Mouse (Mus musculus) hindbrain, embryonic 11.5 days (tissue): ENCODE measurements at regions not wholly inside any gene's neighbourhood (a gene's known extent, or its start where the extent isn't known, plus 50 kb on each side); places are given as distances from the start of the nearest gene placed in this dataset.

Experiments used
- ATAC-seq: fragments of 200-750 bp; cut with Nextera tagmentation; 2 replicates; pipeline ENCODE4 v1.8.0; 2017; ENCODE audit warnings: mild to moderate bottlenecking, moderate TSS enrichment, moderate library complexity; ENCODE audit not compliant: low FRiP score
- DNase-seq: peaks from one replicate; pipeline ENCODE4 v3.0.0-alpha.2; 2015; ENCODE audit warnings: low spot score
- H3K27ac ChIP-seq: fragments of 300-500 bp; sonication (generic); 2 replicates; pipeline ENCODE4 v1.5.1; 2014; ENCODE audit warnings: mild to moderate bottlenecking, low read depth, low read length
- H3K27me3 ChIP-seq: fragments of 300-500 bp; sonication (generic); 2 replicates; pipeline ENCODE4 v1.6.1; 2014; ENCODE audit warnings: mild to moderate bottlenecking, low read length, moderate library complexity, mixed read lengths; ENCODE audit not compliant: control insufficient read depth, insufficient read depth
- H3K36me3 ChIP-seq: fragments of 300-500 bp; sonication (generic); 2 replicates; pipeline ENCODE4 v1.6.1; 2014; ENCODE audit warnings: mild to moderate bottlenecking, low read length, moderate library complexity, mixed read lengths; ENCODE audit not compliant: control insufficient read depth, insufficient read depth
- H3K4me1 ChIP-seq: fragments of 300-500 bp; sonication (generic); replicated peaks from 2 replicates; pipeline ENCODE4 v1.6.1; 2014; ENCODE audit warnings: low read length, mixed read lengths; ENCODE audit not compliant: control insufficient read depth, insufficient read depth
- H3K4me2 ChIP-seq: fragments of 300-500 bp; sonication (generic); replicated peaks from 2 replicates; pipeline ENCODE4 v1.6.1; 2014; ENCODE audit warnings: mild to moderate bottlenecking, low read depth, low read length
- H3K4me3 ChIP-seq: fragments of 300-500 bp; sonication (generic); 2 replicates; pipeline ENCODE4 v1.5.1; 2014; ENCODE audit warnings: low read depth, low read length
- H3K9ac ChIP-seq: fragments of 300-500 bp; sonication (generic); 2 replicates; pipeline ENCODE4 v1.6.1; 2014; ENCODE audit warnings: low read depth, low read length
- H3K9me3 ChIP-seq: fragments of 300-500 bp; sonication (generic); 2 replicates; pipeline ENCODE4 v1.6.1; 2016; ENCODE audit warnings: low read length; ENCODE audit not compliant: control insufficient read depth
- WGBS: fragments of 180-500 bp; shearing (Covaris S2); extraction: QIAGEN DNeasy Blood & Tissue Kit; methylation state at CpG from one replicate; pipeline ENCODE4 v1.1.7; 2014; 5-methylcytosine and 5-hydroxymethylcytosine counted together

GRCm38 (mm10) chr6:67169873-67170673, 67.9 kb upstream of the Serbp1 start:
- no peak overlapping the region for H3K27ac ChIP-seq
- H3K4me2 ChIP-seq: no peak overlapping the region
- WGBS: 53% methylated on average over 13 of the region's 13 CpGs
- H3K4me1 ChIP-seq: no peaks in the 10 kb centered on the region
- no peaks in the 10 kb centered on the region for H3K9me3 ChIP-seq
- ATAC-seq (peak; percentile 23; the same call in 1 of the 2 replicates), DNase-seq (peak; percentile 51)
- no peak overlapping the region for H3K9ac ChIP-seq
- no peaks in the 10 kb centered on the region for H3K36me3 ChIP-seq
- no peak overlapping the region for H3K4me3 ChIP-seq
- H3K27me3 ChIP-seq: no peaks in the 10 kb centered on the region

DNA sequence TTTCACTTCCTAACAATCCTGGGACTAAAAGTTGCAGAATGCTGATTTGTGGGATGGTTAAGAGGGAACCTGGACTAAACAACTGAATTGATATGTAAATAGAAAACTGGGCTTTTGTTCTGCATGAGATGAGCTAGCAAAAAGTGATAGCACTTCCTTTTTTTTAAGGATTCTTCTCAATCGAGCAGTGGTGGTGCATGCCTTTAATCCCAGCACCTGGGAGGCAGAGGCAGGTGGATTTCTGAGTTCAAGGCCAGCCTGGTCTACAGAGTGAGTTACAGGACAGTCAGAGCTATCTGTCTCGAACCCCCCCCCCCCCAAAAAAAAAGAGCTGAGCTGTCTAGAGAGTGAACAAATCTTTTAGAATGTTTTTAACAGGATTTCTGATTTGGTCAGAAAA, 69.2 kb upstream of the Serbp1 start:
- H3K27ac ChIP-seq: no peak overlapping the region
- WGBS: 26% methylated on average over 2 of the region's 2 CpGs

DNA sequence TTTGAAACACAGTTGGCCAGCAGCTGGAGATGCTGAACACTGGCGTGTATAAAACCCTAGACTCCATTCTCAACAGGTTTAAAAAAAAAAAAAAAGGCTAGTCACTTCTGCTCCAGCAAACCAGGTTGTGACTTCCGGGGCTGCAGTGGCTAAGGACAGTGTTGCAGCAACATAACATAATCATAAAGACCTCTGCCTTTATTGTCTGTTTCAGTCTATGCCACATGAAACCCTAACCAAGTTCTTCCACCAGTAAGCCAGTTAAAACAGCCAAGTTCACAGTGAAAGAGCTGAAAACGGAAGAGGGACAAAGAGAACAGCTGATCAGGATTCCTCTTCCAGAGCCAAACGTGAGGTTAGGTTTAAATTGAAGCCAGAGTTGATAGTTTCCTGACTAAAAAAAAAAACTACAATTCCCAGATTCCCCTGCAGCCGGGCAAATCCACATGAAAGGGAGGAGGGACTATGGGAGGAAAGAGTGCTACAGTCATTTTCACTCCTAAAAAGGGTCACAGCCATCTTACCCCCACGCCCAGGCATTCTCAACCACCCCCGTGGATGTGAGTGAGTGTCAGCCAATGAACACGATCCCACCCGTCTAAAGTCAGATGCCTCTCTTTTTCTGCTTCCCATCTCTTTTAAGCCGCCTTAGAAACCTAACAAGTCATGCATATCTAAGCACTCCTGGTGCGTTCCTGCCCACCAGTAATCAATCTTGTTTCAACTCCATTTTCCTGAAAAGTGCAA, 69.8 kb upstream of the Serbp1 start:
- no peak overlapping the region for H3K27ac ChIP-seq

More for the DNA sequence above, 69.2 kb upstream of the Serbp1 start:
- H3K9me3 ChIP-seq: no peaks in the 10 kb centered on the region
- peak overlapping the region; percentile 24; the same call in 1 of the 2 replicates for H3K4me2 ChIP-seq
- H3K4me1 ChIP-seq: no peaks in the 10 kb centered on the region
- peak overlapping the region; percentile 31 for H3K4me3 ChIP-seq
- H3K9ac ChIP-seq: no peak overlapping the region
- ATAC-seq (peak; percentile 59), DNase-seq (no peak)
- H3K27me3 ChIP-seq: no peaks in the 10 kb centered on the region
- no peaks in the 10 kb centered on the region for H3K36me3 ChIP-seq

DNA sequence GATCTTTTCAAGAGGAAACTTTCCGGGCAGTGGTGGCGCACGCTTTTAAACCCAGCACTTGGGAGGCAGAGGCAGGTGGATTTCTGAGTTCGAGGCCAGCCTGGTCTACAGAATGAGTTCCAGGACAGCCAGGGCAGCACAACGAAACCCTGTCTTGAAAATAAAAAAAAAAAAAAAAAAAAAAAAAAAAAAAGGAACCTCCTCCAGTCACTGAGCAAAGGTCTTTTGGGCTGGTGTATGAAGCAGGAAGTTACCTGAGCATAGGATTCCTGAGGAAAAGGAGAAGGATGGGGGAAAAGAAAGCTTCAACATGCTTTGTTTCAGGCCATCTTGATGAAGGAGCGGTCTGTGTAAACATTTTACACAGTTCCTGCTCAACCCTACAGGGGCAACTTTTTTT, 72.9 kb upstream of the Serbp1 start:
- Histone ChIP-seq H3K4me1 (no peaks in the 10 kb centered on the region), H3K36me3 (no peaks in the 10 kb centered on the region), H3K9me3 (no peaks in the 10 kb centered on the region), H3K4me2 (no peak overlapping the region), H3K9ac (no peak overlapping the region), H3K4me3 (no peak overlapping the region), H3K27ac (no peak overlapping the region), H3K27me3 (no peaks in the 10 kb centered on the region)
- DNase-seq (no peak), ATAC-seq (no peak)
- WGBS: 92% methylated on average over 6 of the region's 6 CpGs

More for the DNA sequence above, 69.8 kb upstream of the Serbp1 start:
- H3K36me3 ChIP-seq: no peaks in the 10 kb centered on the region
- H3K4me2 ChIP-seq: peak overlapping the region; percentile 24; the same call in 1 of the 2 replicates
- no peaks in the 10 kb centered on the region for H3K9me3 ChIP-seq
- WGBS: 13% methylated on average over 11 of the region's 11 CpGs
- no peaks in the 10 kb centered on the region for H3K4me1 ChIP-seq
- ATAC-seq: peak; percentile 91
- no peak overlapping the region for H3K9ac ChIP-seq
- peak; percentile 72 for DNase-seq
- no peaks in the 10 kb centered on the region for H3K27me3 ChIP-seq
- peak overlapping the region; percentile 31 for H3K4me3 ChIP-seq

DNA sequence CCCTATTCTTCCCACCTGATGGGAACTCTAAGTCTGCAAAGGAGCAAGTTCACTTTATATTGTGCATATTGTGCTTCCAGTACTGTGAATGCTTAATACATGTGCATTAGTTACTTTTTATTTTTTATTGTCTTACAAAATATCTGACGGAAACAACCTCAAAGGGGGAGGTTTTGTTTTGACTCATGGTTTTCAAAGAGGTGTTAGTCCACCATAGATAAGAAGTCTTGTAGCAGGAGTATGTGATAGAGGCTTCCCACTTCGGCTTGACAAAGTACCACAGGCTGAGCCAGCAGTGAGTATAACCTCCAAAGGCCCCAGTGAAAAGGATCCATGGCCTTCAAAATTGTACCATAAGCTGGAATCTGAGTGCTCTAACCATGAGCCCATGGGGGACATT, 74.0 kb upstream of the Serbp1 start:
- no peak for ATAC-seq
- Histone ChIP-seq H3K4me2 (no peak overlapping the region), H3K4me3 (no peak overlapping the region), H3K4me1 (no peaks in the 10 kb centered on the region), H3K27ac (no peak overlapping the region), H3K36me3 (no peaks in the 10 kb centered on the region), H3K9ac (no peak overlapping the region), H3K27me3 (no peaks in the 10 kb centered on the region), H3K9me3 (no peaks in the 10 kb centered on the region)
- no peak for DNase-seq
- WGBS: 80% methylated on average over 2 of the region's 2 CpGs

DNA sequence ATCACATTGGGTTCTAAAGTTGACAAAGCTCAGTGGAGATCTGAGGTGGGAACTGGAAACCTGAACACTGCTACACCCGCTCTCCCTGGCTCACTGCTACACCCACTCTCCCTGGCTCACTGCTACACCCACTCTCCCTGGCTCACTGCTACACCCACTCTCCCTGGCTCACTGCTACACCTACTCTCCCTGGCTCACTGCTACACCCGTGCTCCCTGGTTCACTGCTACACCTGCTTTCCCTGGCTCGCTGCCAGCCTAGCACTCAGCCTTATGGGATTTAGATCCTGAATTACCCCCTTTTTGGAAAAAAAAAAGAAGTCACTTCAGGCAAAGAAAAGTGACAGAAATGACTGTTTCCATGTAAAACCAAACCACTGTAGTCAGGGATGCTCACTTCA, 75.2 kb upstream of the Serbp1 start:
- no peaks in the 10 kb centered on the region for H3K27me3 ChIP-seq
- H3K4me2 ChIP-seq: no peak overlapping the region
- no peaks in the 10 kb centered on the region for H3K36me3 ChIP-seq
- ATAC-seq (no peak), DNase-seq (no peak)
- no peaks in the 10 kb centered on the region for H3K4me1 ChIP-seq
- H3K9ac ChIP-seq: no peak overlapping the region
- H3K9me3 ChIP-seq: no peaks in the 10 kb centered on the region
- H3K4me3 ChIP-seq: no peak overlapping the region
- 85% methylated on average over 3 of the region's 3 CpGs for WGBS
- H3K27ac ChIP-seq: no peak overlapping the region

GRCm38 (mm10) chr6:67161610-67162009, 76.4 kb upstream of the Serbp1 start:
- Histone ChIP-seq H3K27ac (no peak overlapping the region), H3K36me3 (no peaks in the 10 kb centered on the region), H3K9me3 (no peaks in the 10 kb centered on the region), H3K4me1 (no peaks in the 10 kb centered on the region), H3K27me3 (no peaks in the 10 kb centered on the region), H3K9ac (no peak overlapping the region), H3K4me3 (no peak overlapping the region), H3K4me2 (no peak overlapping the region)
- WGBS: 71% methylated on average over 7 of the region's 7 CpGs
- DNase-seq (no peak), ATAC-seq (no peak)

DNA sequence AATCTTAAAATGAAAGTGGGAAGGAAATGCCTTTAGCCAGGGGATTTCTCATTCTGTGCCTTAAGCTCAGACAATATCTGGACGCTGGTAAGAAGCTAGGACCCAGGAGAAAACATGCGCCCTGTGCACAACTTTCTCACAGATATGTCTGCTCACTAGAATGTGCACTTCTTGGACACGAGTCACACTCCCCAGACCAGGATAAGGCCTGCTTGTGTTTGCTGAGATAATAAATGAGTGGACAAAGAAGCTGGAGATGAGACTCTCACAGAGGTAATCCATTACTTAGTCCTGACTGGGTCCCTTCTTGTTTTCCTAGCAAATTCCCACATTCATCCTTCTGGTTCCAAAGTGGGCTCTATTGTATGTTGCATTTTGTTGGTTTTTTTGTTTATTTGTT, 77.4 kb upstream of the Serbp1 start:
- no peaks in the 10 kb centered on the region for H3K36me3 ChIP-seq
- H3K4me3 ChIP-seq: no peak overlapping the region
- H3K4me2 ChIP-seq: no peak overlapping the region
- H3K9me3 ChIP-seq: no peaks in the 10 kb centered on the region
- H3K27ac ChIP-seq: no peak overlapping the region
- H3K4me1 ChIP-seq: no peaks in the 10 kb centered on the region
- no peak overlapping the region for H3K9ac ChIP-seq
- ATAC-seq: no peak
- no peaks in the 10 kb centered on the region for H3K27me3 ChIP-seq
- 84% methylated on average over 3 of the region's 3 CpGs for WGBS
- no peak for DNase-seq
